Mouse (Mus musculus): ENCODE measurements at regions not wholly inside any gene's neighbourhood (a gene's known extent, or its start where the extent isn't known, plus 50 kb on each side); places are given as distances from the start of the nearest gene placed in this dataset.

DNA sequence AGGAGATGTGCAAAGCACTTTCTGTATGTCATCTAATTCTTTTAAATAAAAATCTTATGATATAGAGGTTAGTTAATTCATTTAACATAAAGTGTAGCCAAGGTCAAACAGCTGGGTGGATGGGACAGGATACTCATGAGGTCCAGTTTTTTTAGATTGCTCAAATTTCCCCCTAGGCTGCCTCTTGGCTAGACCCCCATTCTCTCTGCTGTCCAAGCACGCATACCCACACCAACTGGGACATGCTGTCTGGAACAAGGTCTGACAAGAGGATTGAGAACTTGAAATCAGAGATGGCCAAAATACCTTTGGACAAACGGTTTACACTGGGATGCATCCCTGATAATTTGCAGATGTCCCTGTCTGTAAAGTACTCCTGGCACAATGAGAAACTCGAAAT is 65.0 kb upstream of the Foxn3 start:
- Histone ChIP-seq H3K27me3 (ENCODE audit: control insufficient read depth, insufficient read depth, low read length) (no peaks in the 10 kb centered on the region), H3K27ac (ENCODE audit: insufficient read depth, low read length) (peak overlapping the region; percentile 63; the same call in 1 of the 2 replicates), H3K4me3 (ENCODE audit: extremely low read depth, insufficient read depth, insufficient read length) (no peak overlapping the region), H3K4me1 (ENCODE audit: control insufficient read depth, insufficient read depth, insufficient read length) (peaks cover 12% of the 10 kb centered on the region; the same call in 1 of the 2 replicates), H3K36me3 (ENCODE audit: control insufficient read depth, insufficient read depth, low read length) (no peaks in the 10 kb centered on the region)
- DNase-seq (ENCODE audit: low read depth in 1 of 2, low spot score in 2 of 2): no peak
- WGBS: 87% methylated on average over 3 of the region's 3 CpGs
- no peak for TF ChIP-seq CTCF (IDR thresholded peaks at IDR 0.05; ENCODE audit: extremely low read depth, insufficient read depth, insufficient read length, insufficient replicate concordance)
- no peak for TF ChIP-seq POLR2A (IDR thresholded peaks at IDR 0.05; ENCODE audit: low read depth, low read length)

- H3K4me3 ChIP-seq (ENCODE audit: extremely low read depth, insufficient read depth, insufficient read length): peak overlapping the region; percentile 87
- WGBS: under 1% methylated on average over 30 of the region's 30 CpGs
- peak; percentile 84 to 96 for DNase-seq (ENCODE audit: low read depth in 1 of 2, low spot score in 2 of 2)
- H3K27ac ChIP-seq (ENCODE audit: insufficient read depth, low read length): peak overlapping the region; percentile 91
- TF ChIP-seq CTCF (IDR thresholded peaks at IDR 0.05; ENCODE audit: extremely low read depth, insufficient read depth, insufficient read length, insufficient replicate concordance) (no peak), POLR2A (IDR thresholded peaks at IDR 0.05; ENCODE audit: low read depth, low read length) (no peak; the same call in 1 of the 2 replicates)
- H3K4me1 ChIP-seq (ENCODE audit: control insufficient read depth, insufficient read depth, insufficient read length): peaks cover 12% of the 10 kb centered on the region; the same call in 1 of the 2 replicates
- no peaks in the 10 kb centered on the region for H3K27me3 ChIP-seq (ENCODE audit: control insufficient read depth, insufficient read depth, low read length)
- no peaks in the 10 kb centered on the region for H3K36me3 ChIP-seq (ENCODE audit: control insufficient read depth, insufficient read depth, low read length)
Measured at GRCm38 (mm10) chr12:99627898-99628231, 64.5 kb upstream of the Foxn3 start.

- WGBS: 1% methylated on average over 40 of the region's 40 CpGs
- no peak for DNase-seq (ENCODE audit: low read depth in 1 of 2, low spot score in 2 of 2)
- no peak for TF ChIP-seq CTCF (IDR thresholded peaks at IDR 0.05; ENCODE audit: extremely low read depth, insufficient read depth, insufficient read length, insufficient replicate concordance)
- TF ChIP-seq POLR2A (IDR thresholded peaks at IDR 0.05; ENCODE audit: low read depth, low read length): no peak
- Histone ChIP-seq H3K4me3 (ENCODE audit: extremely low read depth, insufficient read depth, insufficient read length) (peak overlapping the region; percentile 87), H3K4me1 (ENCODE audit: control insufficient read depth, insufficient read depth, insufficient read length) (peaks cover 12% of the 10 kb centered on the region; the same call in 1 of the 2 replicates), H3K27ac (ENCODE audit: insufficient read depth, low read length) (peak overlapping the region; percentile 91), H3K27me3 (ENCODE audit: control insufficient read depth, insufficient read depth, low read length) (no peaks in the 10 kb centered on the region), H3K36me3 (ENCODE audit: control insufficient read depth, insufficient read depth, low read length) (no peaks in the 10 kb centered on the region)
Measured at GRCm38 (mm10) chr12:99627201-99627897, 64.0 kb upstream of the Foxn3 start.

GRCm38 (mm10) chr12:99626147-99626546 is 62.8 kb upstream of the Foxn3 start:
- peaks cover 12% of the 10 kb centered on the region; the same call in 1 of the 2 replicates for H3K4me1 ChIP-seq (ENCODE audit: control insufficient read depth, insufficient read depth, insufficient read length)
- DNase-seq (ENCODE audit: low read depth in 1 of 2, low spot score in 2 of 2): no peak
- H3K27me3 ChIP-seq (ENCODE audit: control insufficient read depth, insufficient read depth, low read length): no peaks in the 10 kb centered on the region
- H3K36me3 ChIP-seq (ENCODE audit: control insufficient read depth, insufficient read depth, low read length): no peaks in the 10 kb centered on the region
- no peak overlapping the region for H3K4me3 ChIP-seq (ENCODE audit: extremely low read depth, insufficient read depth, insufficient read length)
- TF ChIP-seq CTCF (IDR thresholded peaks at IDR 0.05; ENCODE audit: extremely low read depth, insufficient read depth, insufficient read length, insufficient replicate concordance) (no peak), POLR2A (IDR thresholded peaks at IDR 0.05; ENCODE audit: low read depth, low read length) (no peak)
- WGBS: 80% methylated on average over 4 of the region's 4 CpGs
- H3K27ac ChIP-seq (ENCODE audit: insufficient read depth, low read length): no peak overlapping the region

DNA sequence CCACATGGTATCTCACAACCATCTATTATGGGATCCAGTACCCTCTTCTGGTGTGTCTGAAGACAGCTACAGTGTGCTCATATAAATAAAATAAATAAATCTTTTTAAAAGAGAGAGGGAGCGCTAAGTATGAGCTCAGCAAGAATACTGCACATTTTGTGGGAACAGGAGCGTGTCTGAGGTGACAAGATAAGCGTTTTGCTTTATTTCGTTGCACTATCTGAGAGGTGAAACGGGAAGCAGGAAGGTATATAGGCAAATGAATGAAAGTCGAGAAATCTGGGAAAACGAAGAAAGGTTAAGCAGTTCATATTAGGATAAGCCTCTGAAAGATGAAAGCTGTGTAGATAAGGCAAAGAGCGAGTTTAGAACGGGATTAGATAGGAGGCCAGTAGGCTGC is 61.7 kb upstream of the Foxn3 start:
- Histone ChIP-seq H3K27me3 (ENCODE audit: control insufficient read depth, insufficient read depth, low read length) (no peaks in the 10 kb centered on the region), H3K4me1 (ENCODE audit: control insufficient read depth, insufficient read depth, insufficient read length) (peaks cover 10% of the 10 kb centered on the region; the same call in 1 of the 2 replicates), H3K36me3 (ENCODE audit: control insufficient read depth, insufficient read depth, low read length) (no peaks in the 10 kb centered on the region), H3K4me3 (ENCODE audit: extremely low read depth, insufficient read depth, insufficient read length) (no peak overlapping the region), H3K27ac (ENCODE audit: insufficient read depth, low read length) (no peak overlapping the region)
- no peak for DNase-seq (ENCODE audit: low read depth in 1 of 2, low spot score in 2 of 2)
- TF ChIP-seq POLR2A (IDR thresholded peaks at IDR 0.05; ENCODE audit: low read depth, low read length) (no peak), CTCF (IDR thresholded peaks at IDR 0.05; ENCODE audit: extremely low read depth, insufficient read depth, insufficient read length, insufficient replicate concordance) (no peak)
- WGBS: 82% methylated on average over 9 of the region's 9 CpGs

GRCm38 (mm10) chr12:99622238-99622637 is 58.9 kb upstream of the Foxn3 start:
- 54% methylated on average over 2 of the region's 2 CpGs for WGBS
- no peak overlapping the region for H3K27ac ChIP-seq (ENCODE audit: insufficient read depth, low read length)
- H3K4me3 ChIP-seq (ENCODE audit: extremely low read depth, insufficient read depth, insufficient read length): no peak overlapping the region
- no peaks in the 10 kb centered on the region for H3K36me3 ChIP-seq (ENCODE audit: control insufficient read depth, insufficient read depth, low read length)
- no peaks in the 10 kb centered on the region for H3K27me3 ChIP-seq (ENCODE audit: control insufficient read depth, insufficient read depth, low read length)
- TF ChIP-seq CTCF (IDR thresholded peaks at IDR 0.05; ENCODE audit: extremely low read depth, insufficient read depth, insufficient read length, insufficient replicate concordance) (no peak), POLR2A (IDR thresholded peaks at IDR 0.05; ENCODE audit: low read depth, low read length) (no peak)
- DNase-seq (ENCODE audit: low read depth in 1 of 2, low spot score in 2 of 2): no peak
- no peaks in the 10 kb centered on the region; the same call in 1 of the 2 replicates for H3K4me1 ChIP-seq (ENCODE audit: control insufficient read depth, insufficient read depth, insufficient read length)

DNA sequence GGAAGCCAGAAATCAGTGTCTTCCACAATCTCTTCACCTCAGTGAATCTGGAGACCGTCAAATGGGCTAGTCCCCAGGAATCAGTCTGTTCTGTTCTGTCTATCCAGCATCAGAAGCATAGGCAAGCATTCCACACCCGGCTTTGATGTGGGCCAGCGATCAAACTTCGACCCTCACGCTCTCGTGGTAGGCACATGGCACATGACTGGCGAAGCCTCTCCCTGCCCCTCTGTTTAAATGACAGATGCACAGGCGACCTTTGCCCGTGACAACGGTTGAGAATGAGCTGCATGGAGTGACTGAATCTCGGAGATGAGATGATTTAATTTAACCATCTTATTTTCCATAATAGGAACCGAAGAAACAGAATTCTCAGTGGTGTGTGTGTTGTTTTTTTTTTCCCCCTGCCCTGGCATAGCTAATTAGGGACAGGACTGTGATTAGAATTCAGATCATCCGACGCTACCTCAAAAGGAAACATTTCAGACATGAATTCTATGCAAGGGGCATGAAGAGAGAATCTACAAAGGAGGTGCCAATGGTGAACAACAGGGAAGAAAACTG is 53.9 kb upstream of the Foxn3 start:
- 85% methylated on average over 14 of the region's 14 CpGs for WGBS
- no peak for DNase-seq (ENCODE audit: low read depth in 1 of 2, low spot score in 2 of 2)
- Histone ChIP-seq H3K27me3 (ENCODE audit: control insufficient read depth, insufficient read depth, low read length) (no peaks in the 10 kb centered on the region), H3K27ac (ENCODE audit: insufficient read depth, low read length) (no peak overlapping the region), H3K4me1 (ENCODE audit: control insufficient read depth, insufficient read depth, insufficient read length) (no peaks in the 10 kb centered on the region; the same call in 1 of the 2 replicates), H3K4me3 (ENCODE audit: extremely low read depth, insufficient read depth, insufficient read length) (no peak overlapping the region), H3K36me3 (ENCODE audit: control insufficient read depth, insufficient read depth, low read length) (no peaks in the 10 kb centered on the region)
- TF ChIP-seq POLR2A (IDR thresholded peaks at IDR 0.05; ENCODE audit: low read depth, low read length) (no peak), CTCF (IDR thresholded peaks at IDR 0.05; ENCODE audit: extremely low read depth, insufficient read depth, insufficient read length, insufficient replicate concordance) (no peak)
